Mouse (Mus musculus) ovary, postnatal 36 days (tissue): Measurements from ENCODE around the gene B3galt4.
"Not testable (repeated sequence)": the region's sequence is repeated elsewhere in the genome, so short reads cannot be mapped to it uniquely, and the experiment has no call there.

ENCODE experiments used
- DNase-seq: peaks from one replicate; pipeline ENCODE4 v3.0.0; 2022; ENCODE audit warnings: low spot score, mixed read lengths

Gene B3galt4

DNA sequence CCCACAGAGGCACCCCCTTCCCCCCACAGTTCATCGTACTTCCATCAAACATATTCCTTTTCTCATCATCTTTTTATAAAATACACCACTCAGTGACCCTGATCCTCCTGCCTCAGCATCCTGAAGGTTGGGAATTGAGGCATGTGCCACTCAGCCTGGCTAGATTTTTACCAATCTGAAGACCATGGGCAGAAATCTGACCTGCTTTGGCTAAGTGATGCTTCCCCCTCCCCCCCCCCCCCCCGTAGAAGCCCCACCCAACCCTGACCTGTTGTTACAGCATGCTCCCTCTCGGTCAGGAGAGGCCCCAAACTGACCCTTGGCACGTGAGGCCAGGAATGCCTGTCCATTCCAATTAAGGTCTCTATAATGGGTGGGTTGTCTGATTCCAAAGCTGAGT is 46.5 kb downstream of the B3galt4 start, which contains the start of gene Platr17:
Gene Platr17, plus strand, starts transcription at position 301 of the 400 bp plus-strand sequence.
- DNase-seq: not testable (repeated sequence)

DNA sequence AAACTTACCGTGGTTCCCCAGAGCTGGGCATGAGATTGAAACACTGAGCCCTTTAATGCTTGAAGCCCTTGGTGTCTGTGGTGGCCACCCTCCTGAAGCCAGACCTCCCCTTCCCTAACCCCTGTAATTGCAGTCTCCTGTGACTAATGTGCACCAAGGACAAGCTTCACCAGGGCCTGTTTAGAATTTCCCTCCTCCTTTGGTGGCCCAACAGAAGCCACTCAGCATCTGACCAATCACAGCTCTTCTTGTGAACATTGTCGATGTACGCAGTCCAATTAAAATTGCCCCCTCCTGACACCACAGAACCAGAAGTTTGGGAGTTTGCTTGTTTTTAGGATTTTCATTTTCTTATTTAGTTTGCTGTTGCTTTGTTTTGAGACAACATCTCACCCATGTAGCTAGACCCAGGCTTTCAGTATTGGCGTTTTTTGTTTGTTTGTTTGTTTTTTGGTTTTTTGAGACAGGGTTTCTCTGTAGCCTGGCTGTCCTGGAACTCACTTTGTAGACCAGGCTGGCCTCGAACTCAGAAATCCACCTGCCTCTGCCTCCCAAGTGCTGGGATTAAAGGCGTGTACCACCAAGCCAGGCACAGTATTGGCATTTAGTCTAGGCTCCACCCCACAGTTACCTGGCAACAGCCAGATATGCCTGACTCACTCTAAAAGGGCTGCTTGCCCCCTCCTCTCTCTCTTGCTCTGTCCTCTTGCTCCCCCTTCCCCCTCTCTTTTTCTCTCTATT is 47.2 kb downstream of the B3galt4 start:
- not testable (repeated sequence) for DNase-seq

DNA sequence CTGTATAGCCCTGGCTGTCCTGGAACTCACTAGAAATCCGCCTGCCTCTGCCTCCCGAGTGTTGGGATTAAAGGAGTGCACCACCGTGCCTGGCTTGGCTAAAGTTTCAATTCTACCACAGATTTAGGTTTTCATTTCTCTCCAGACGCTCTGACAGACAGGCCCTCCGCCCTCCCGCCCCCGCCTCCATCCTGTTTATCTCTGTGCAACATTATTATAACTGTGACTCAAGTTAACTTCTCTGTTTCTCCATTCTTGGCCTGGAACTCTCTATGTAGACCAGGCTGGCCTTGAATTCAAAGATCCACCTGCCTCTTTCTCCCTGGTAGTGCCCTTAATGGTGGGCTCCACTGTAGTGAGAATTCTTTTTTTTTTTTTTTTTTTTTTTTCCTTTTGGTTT is 48.8 kb downstream of the B3galt4 start:
- DNase-seq: no peak

DNA sequence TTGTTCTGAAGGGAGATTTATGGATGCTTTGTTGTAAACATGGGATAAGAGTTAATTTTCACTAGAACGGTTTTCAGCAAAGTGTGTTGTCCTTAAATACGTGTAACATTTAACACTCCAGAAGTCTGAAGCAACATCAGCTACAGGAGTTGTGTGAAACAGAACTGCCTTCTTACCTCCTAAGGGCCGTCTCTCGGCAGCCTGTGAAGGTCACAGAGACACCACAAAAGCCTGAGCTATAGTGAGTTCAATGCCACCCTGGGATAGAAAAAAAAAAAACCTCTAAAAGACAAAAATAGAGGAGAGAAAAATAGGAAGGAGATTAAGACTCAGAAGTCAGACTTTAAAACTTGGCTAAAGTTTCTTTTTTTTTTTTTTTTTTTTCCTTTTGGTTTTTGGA is 49.2 kb downstream of the B3galt4 start:
- DNase-seq: no peak

DNA sequence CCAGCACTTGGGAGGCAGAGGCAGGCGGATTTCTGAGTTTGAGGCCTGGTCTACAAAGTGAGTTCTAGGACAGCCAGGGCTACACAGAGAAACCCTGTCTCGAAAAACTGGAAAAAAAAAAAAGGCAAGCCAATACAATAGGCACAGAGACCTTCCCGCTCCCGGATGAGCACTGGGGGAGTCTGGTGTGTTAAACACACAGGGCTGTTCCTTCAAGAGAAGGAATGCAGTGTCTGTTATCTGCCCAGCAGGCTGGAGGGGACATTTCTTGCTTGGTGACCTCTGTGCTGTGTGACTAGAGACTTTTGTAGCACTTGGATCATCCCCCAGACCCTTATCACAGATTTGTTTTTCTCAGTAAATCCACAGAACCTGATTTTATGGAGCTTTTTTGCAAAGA is 49.6 kb downstream of the B3galt4 start:
- DNase-seq: no peak

DNA sequence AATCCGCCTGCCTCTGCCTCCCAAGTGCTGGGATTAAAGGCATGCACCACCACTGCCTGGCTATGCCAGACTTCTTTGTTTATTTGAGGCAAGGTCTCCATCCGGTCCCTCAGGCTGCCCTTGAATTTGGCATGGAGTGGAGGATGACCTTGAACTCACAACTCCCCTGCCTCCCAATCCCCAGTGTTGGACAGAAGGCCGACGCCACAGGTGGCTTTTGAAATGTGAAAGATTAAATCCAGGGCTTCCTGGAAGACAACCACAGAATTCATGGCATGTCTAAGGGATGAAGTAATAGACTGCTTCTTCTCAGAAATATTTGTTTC is 50.3 kb downstream of the B3galt4 start:
- no peak for DNase-seq

DNA sequence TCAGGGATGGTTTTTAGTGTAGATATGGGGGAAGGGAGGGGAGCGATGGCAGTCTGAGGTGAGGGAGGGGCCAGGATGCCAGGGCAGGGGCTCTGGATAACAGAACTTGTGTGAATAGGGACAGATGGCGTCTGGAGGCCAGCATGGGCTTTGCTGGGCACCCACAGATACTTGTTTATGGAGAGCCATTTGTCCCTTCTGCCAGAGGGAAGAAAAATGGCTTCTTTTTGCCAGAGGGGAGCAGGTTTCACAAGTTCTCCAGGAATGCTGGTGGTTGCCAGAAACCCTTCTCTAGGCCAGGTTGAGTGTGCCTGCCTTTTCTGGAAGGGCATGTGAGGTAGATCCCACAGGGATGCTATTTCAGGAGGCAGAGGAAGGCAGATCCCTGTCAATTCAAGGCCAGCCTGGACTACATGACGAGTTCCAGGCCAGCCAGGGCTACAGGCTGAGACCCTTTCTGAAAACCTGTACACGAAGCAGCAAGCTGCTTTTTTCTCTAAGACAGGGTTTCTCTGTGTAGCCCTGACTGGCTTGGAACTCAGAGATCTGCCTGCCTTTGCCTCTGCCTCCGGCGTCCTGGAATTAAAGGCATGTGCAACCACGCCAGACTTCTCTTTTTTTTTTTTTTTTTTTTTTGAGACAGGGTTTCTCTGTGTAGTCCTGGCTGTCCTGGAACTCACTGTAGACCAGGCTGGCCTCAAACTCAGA is 50.9 kb downstream of the B3galt4 start:
- DNase-seq: no peak
